Comparison of ENCODE assay signal across 8 mouse cellular contexts in the genomic region with DNA sequence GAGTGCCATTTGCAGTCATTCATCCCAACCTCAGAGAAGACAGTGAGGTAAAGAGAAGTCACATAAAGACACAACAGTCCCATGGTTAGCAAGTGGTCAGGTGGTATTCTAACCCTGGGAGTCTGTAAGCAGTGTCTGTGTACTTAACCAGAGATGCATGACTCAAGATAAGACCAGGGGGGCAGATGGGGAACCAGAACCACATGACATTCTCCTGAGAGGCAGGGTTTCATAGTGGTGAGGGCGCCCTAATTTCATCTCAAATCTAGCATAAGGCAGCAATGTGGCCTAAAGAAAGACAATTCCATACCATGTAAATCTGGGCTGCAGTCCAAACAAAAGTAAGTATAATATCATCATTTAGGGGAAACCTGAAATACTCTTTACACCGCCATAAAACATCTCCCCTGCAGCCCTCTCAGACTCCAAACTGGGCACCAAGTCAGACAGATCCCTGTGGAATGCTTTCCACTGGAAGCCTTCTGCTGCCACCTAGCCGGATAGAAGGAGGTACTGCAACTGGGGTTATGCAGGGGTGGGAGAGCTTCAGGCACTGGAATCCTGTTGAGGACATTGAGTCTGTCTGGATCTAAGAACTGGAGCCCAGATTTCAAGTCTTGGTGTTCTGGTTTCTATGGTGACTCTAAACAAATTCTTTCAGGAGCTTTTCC.
A peak's percentile ranks its signal among the peaks of the same experiment; 100 is the strongest.
DNase-seq lines count a peak whose midpoint lies in the region; ATAC-seq lines count a peak whose summit lies in the region.

No protein-coding gene starts in this region.

- ATAC-seq in forebrain, embryonic 12.5 days (ENCODE audit: low FRiP score), result peak; percentile 67; the same call in 1 of the 2 replicates
- peak; percentile 74 for ATAC-seq in intestine, embryonic 14.5 days (replicated peaks; ENCODE audit: low FRiP score, low TSS enrichment, low read depth)
- ATAC-seq in midbrain, embryonic 14.5 days (ENCODE audit: low FRiP score, low TSS enrichment), result no peak; the same call in 1 of the 2 replicates

- peak; percentile 76 to 81 for DNase-seq in left cerebral cortex, adult 18-20 months (ENCODE audit: low spot score in 2 of 2)
- no peak for DNase-seq in left cerebral cortex, adult 11 months (ENCODE audit: low spot score)
- DNase-seq in brain, adult 2 months (ENCODE audit: low read depth, low spot score), result peak; percentile 87
- peak; percentile 66 for DNase-seq in intestine, embryonic 14.5 days (ENCODE audit: low spot score)
- peak; percentile 58 to 78 for DNase-seq in left cerebral cortex, postnatal 10 days (ENCODE audit: extremely low spot score in 1 of 2, low spot score in 2 of 2)
- DNase-seq in midbrain, embryonic 14.5 days, result peak; percentile 83
- DNase-seq in urinary bladder, postnatal 25 days (ENCODE audit: low spot score), result peak; percentile 28

- H3K9me3 ChIP-seq in forebrain, embryonic 12.5 days, result no peaks in the 10 kb centered on the region
- H3K9me3 ChIP-seq in intestine, embryonic 14.5 days (ENCODE audit: control insufficient read depth, low read length), result no peaks in the 10 kb centered on the region
- no peaks in the 10 kb centered on the region for H3K9me3 ChIP-seq in midbrain, embryonic 14.5 days (ENCODE audit: control insufficient read depth, low read length)

- no peaks in the 10 kb centered on the region for H3K36me3 ChIP-seq in forebrain, embryonic 12.5 days (replicated peaks)
- no peaks in the 10 kb centered on the region for H3K36me3 ChIP-seq in intestine, embryonic 14.5 days (ENCODE audit: control insufficient read depth, insufficient read depth, low read length)
- no peaks in the 10 kb centered on the region for H3K36me3 ChIP-seq in midbrain, embryonic 14.5 days (ENCODE audit: control insufficient read depth, insufficient read depth, low read length)

- intact Hi-C loops in left cerebral cortex, postnatal 10 days (cut with DNase I), result loop anchor here (10.0 kb wide), 1 partner anchor 259 kb away; no protein-coding TSS in a partner anchor

- H3K27ac ChIP-seq in forebrain, embryonic 12.5 days, result no peak overlapping the region
- H3K27ac ChIP-seq in intestine, embryonic 14.5 days (ENCODE audit: low read depth), result no peak overlapping the region
- H3K27ac ChIP-seq in midbrain, embryonic 14.5 days (replicated peaks; ENCODE audit: low read depth, low read length), result no peak overlapping the region

- H3K4me1 ChIP-seq in forebrain, embryonic 12.5 days, result no peaks in the 10 kb centered on the region
- no peaks in the 10 kb centered on the region for H3K4me1 ChIP-seq in intestine, embryonic 14.5 days (replicated peaks; ENCODE audit: control insufficient read depth, insufficient read depth, low read length)
- no peaks in the 10 kb centered on the region for H3K4me1 ChIP-seq in midbrain, embryonic 14.5 days (ENCODE audit: control insufficient read depth, insufficient read depth, low read length)

- H3K4me3 ChIP-seq in forebrain, embryonic 12.5 days (replicated peaks), result no peak overlapping the region
- H3K4me3 ChIP-seq in intestine, embryonic 14.5 days (ENCODE audit: low read depth, low read length), result no peak overlapping the region
- H3K4me3 ChIP-seq in midbrain, embryonic 14.5 days (replicated peaks; ENCODE audit: low read depth, low read length), result no peak overlapping the region

- H3K9ac ChIP-seq in forebrain, embryonic 12.5 days, result no peak overlapping the region
- H3K9ac ChIP-seq in intestine, embryonic 14.5 days (ENCODE audit: low read length), result no peak overlapping the region
- H3K9ac ChIP-seq in midbrain, embryonic 14.5 days (replicated peaks; ENCODE audit: low read length), result no peak overlapping the region

- no peak overlapping the region for H3K4me2 ChIP-seq in forebrain, embryonic 12.5 days
- no peak overlapping the region for H3K4me2 ChIP-seq in intestine, embryonic 14.5 days (ENCODE audit: low read length)
- H3K4me2 ChIP-seq in midbrain, embryonic 14.5 days (ENCODE audit: low read length), result no peak overlapping the region

- no peaks in the 10 kb centered on the region for H3K27me3 ChIP-seq in forebrain, embryonic 12.5 days
- H3K27me3 ChIP-seq in intestine, embryonic 14.5 days (replicated peaks; ENCODE audit: control insufficient read depth, insufficient read depth, low read length), result no peaks in the 10 kb centered on the region
- no peaks in the 10 kb centered on the region for H3K27me3 ChIP-seq in midbrain, embryonic 14.5 days (ENCODE audit: control insufficient read depth, insufficient read depth, low read length)

- 51% methylated on average over 3 of the region's 3 CpGs for WGBS in forebrain, embryonic 12.5 days
- WGBS in intestine, embryonic 14.5 days, result 43% methylated on average over 3 of the region's 3 CpGs
- 44% methylated on average over 3 of the region's 3 CpGs for WGBS in midbrain, embryonic 14.5 days
